Mouse (Mus musculus): ENCODE results near the gene Itm2c. TPM values are rescaled to one million over a fixed set of nuclear protein-coding genes. Genes with fewer than 3 reads are reported as not detected.

The Itm2c gene
- 99.5 and 107 TPM in 2 replicates for polyA plus RNA-seq (2014; fragmentation: Nextera tagmentation; extraction: Ambion mirVana)

DNA sequence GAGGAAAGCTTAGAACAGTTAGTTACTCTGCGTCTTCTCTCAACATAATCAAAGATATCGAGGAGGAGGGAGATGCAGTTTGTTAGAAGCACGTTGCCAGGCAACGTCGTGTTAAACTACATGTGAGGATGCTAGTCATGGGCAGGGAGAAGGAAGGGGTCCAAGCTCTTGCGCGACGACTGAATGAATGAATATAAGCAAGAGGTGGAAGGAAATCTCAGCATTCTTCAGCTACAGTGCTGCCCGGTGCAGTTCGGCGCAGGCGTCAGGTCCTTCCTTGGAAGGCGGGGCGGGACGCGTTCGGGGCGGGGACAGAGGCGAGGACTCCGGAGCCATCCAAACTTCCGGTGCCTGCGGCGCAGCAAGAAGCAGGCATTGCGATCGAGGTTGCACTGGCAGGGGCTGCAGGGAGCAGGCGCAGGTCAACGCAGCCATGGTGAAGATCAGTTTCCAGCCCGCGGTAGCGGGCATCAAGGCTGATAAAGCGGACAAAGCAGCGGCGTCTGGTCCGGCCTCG, at the start of gene Itm2c:
TSS of gene Itm2c (plus strand) at position 51 of the 517 bp plus-strand sequence.
- Histone ChIP-seq H3K9ac (peak within 1 kb of the TSS; percentile 76), H3K4me2 (peak within 1 kb of the TSS; percentile 88), H3K27me3 (ENCODE audit: insufficient read depth, low read length) (no peaks in the 10 kb centered on the region), H3K4me3 (ENCODE audit: low read depth, low read length) (peak within 1 kb of the TSS; percentile 81), H3K27ac (ENCODE audit: low read depth) (peak within 1 kb of the TSS; percentile 88), H3K4me1 (ENCODE audit: insufficient read depth) (peaks cover 32% of the 10 kb centered on the region), H3K9me3 (ENCODE audit: low read depth, low read length) (no peaks in the 10 kb centered on the region), H3K36me3 (ENCODE audit: insufficient read depth) (no peaks in the 10 kb centered on the region)
- peak; percentile 89 for ATAC-seq (ENCODE audit: insufficient read depth)
- WGBS: under 1% methylated on average over 35 of the region's 35 CpGs
- TF ChIP-seq CTCF (IDR thresholded peaks at IDR 0.05; ENCODE audit: low read depth): no peak
- peak; percentile 91 for DNase-seq

DNA sequence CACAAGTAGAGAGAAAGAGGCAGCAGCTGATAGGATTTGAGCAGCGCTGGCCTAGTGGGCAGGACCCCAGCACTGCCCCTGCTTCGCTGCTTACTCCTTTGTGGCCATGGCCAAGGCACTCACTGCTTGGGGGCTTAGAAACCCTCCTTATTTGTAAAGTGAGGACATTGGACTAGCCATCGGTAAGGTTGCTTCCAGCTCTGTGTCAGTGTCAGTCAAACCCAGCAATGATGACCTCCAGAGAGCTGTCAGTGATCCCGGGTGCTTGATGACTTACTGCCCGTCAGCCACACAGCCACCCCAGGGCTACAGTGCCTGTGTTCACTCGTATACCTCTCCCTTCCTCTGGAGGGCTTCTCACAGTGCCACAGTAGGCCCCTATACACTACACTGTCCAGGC, 49.1 kb upstream of the Itm2c start:
- Histone ChIP-seq H3K27me3 (ENCODE audit: insufficient read depth, low read length) (no peaks in the 10 kb centered on the region), H3K36me3 (ENCODE audit: insufficient read depth) (peaks cover 54% of the 10 kb centered on the region), H3K27ac (ENCODE audit: low read depth) (no peak overlapping the region), H3K4me2 (no peak overlapping the region), H3K4me3 (ENCODE audit: low read depth, low read length) (no peak overlapping the region), H3K4me1 (ENCODE audit: insufficient read depth) (no peaks in the 10 kb centered on the region), H3K9me3 (ENCODE audit: low read depth, low read length) (no peaks in the 10 kb centered on the region), H3K9ac (no peak overlapping the region)
- DNase-seq (no peak), ATAC-seq (ENCODE audit: insufficient read depth) (no peak)
- 83% methylated on average over 6 of the region's 6 CpGs for WGBS
- no peak for TF ChIP-seq CTCF (IDR thresholded peaks at IDR 0.05; ENCODE audit: low read depth)

DNA sequence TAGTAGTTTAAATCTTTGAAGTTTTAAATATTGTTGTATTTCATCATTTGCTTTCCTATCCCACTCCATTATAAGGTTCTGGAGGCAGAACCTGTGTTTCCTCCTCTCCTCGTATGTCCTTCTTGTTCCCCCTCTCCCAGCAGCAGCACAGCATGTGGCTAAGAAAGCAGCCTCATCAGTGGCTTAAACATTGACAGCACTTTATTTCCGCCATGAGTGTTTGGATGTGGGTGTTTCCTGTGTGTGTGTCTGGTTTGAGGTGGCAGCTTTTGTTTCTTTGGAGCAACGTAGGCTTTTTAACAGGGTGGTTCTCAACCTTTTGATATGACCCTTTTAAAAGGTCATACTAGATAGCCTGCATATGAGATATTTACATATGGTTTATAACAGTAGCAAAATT, 48.6 kb upstream of the Itm2c start:
- Histone ChIP-seq H3K9me3 (ENCODE audit: low read depth, low read length) (no peaks in the 10 kb centered on the region), H3K4me3 (ENCODE audit: low read depth, low read length) (no peak overlapping the region), H3K4me2 (no peak overlapping the region), H3K9ac (no peak overlapping the region), H3K27me3 (ENCODE audit: insufficient read depth, low read length) (no peaks in the 10 kb centered on the region), H3K4me1 (ENCODE audit: insufficient read depth) (no peaks in the 10 kb centered on the region), H3K36me3 (ENCODE audit: insufficient read depth) (peaks cover 56% of the 10 kb centered on the region), H3K27ac (ENCODE audit: low read depth) (no peak overlapping the region)
- DNase-seq: no peak
- 68% methylated on average over 3 of the region's 3 CpGs for WGBS
- TF ChIP-seq CTCF (IDR thresholded peaks at IDR 0.05; ENCODE audit: low read depth): no peak
- ATAC-seq (ENCODE audit: insufficient read depth): no peak

DNA sequence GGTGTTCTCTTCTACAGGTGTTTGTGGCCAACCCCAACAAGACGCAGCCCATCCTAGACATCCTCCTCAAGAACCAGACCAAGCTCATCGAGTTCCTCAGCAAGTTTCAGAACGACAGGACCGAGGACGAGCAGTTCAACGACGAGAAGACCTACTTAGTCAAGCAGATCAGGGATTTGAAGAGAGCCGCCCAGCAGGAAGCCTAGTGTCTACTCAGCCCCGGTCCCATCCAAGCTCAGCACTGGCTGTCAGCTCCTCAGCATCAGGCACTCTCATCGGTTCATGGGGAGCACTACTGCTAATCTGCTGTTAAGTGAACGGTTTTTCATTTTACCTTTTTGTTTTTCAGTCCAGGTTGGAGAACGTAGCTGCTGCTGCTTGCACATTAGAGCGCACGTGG, 45.1 kb upstream of the Itm2c start:
- no peak overlapping the region for H3K9ac ChIP-seq
- no peak for DNase-seq
- ATAC-seq (ENCODE audit: insufficient read depth): no peak
- no peak for TF ChIP-seq CTCF (IDR thresholded peaks at IDR 0.05; ENCODE audit: low read depth)
- H3K9me3 ChIP-seq (ENCODE audit: low read depth, low read length): no peaks in the 10 kb centered on the region
- peaks cover 45% of the 10 kb centered on the region for H3K36me3 ChIP-seq (ENCODE audit: insufficient read depth)
- H3K27me3 ChIP-seq (ENCODE audit: insufficient read depth, low read length): no peaks in the 10 kb centered on the region
- H3K4me2 ChIP-seq: no peak overlapping the region
- WGBS: 92% methylated on average over 14 of the region's 14 CpGs
- H3K4me1 ChIP-seq (ENCODE audit: insufficient read depth): no peaks in the 10 kb centered on the region
- H3K27ac ChIP-seq (ENCODE audit: low read depth): no peak overlapping the region
- H3K4me3 ChIP-seq (ENCODE audit: low read depth, low read length): no peak overlapping the region

GRCm38 (mm10) chr1:85850851-85851250, 43.2 kb upstream of the Itm2c start:
- H3K9ac ChIP-seq: no peak overlapping the region
- no peak for TF ChIP-seq CTCF (IDR thresholded peaks at IDR 0.05; ENCODE audit: low read depth)
- H3K36me3 ChIP-seq (ENCODE audit: insufficient read depth): peaks cover 36% of the 10 kb centered on the region
- H3K4me1 ChIP-seq (ENCODE audit: insufficient read depth): no peaks in the 10 kb centered on the region
- ATAC-seq (ENCODE audit: insufficient read depth) (no peak), DNase-seq (no peak)
- H3K9me3 ChIP-seq (ENCODE audit: low read depth, low read length): no peaks in the 10 kb centered on the region
- no peak overlapping the region for H3K4me2 ChIP-seq
- 77% methylated on average over 5 of the region's 5 CpGs for WGBS
- no peak overlapping the region for H3K27ac ChIP-seq (ENCODE audit: low read depth)
- H3K4me3 ChIP-seq (ENCODE audit: low read depth, low read length): no peak overlapping the region
- no peaks in the 10 kb centered on the region for H3K27me3 ChIP-seq (ENCODE audit: insufficient read depth, low read length)

DNA sequence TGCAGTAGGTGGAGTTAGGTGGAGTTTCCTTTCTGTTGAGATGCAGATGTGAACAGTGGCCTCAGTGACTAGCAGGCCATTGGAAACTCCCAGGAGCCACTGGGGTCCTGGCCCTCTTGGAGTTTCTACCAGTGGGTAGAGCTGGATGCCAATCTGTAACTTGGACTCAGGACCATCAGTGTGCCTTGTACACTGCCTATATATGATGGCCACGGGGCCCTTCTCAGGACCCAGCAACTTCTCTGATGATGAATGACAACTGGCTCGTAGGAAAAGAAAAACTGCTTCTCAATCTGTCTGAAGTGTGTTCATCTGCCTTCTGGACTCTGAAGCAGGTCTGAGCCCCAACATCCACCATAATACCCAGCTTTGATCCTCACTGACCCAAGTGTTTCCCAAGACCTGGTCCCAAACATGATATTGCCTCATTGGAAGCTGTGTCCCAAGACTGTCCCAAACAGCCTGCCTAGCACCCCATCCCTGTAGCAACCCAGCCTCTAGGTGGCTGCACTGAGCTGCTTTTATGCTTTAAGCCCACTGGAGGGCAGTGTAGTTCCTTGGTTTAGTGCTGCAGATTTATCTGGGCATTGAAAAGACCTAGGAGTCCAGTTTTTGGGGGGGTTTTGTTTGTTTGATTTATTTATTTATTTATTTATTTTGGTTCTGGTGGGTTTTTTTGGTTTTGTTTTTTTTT, 40.9 kb upstream of the Itm2c start:
- no peaks in the 10 kb centered on the region for H3K9me3 ChIP-seq (ENCODE audit: low read depth, low read length)
- H3K4me2 ChIP-seq: no peak overlapping the region
- 71% methylated on average over 2 of the region's 2 CpGs for WGBS
- TF ChIP-seq CTCF (IDR thresholded peaks at IDR 0.05; ENCODE audit: low read depth): peak; percentile 99
- ATAC-seq (ENCODE audit: insufficient read depth) (peak; percentile 67; the same call in 1 of the 2 replicates), DNase-seq (peak; percentile 92)
- no peak overlapping the region for H3K27ac ChIP-seq (ENCODE audit: low read depth)
- H3K4me1 ChIP-seq (ENCODE audit: insufficient read depth): no peaks in the 10 kb centered on the region
- H3K9ac ChIP-seq: no peak overlapping the region
- H3K27me3 ChIP-seq (ENCODE audit: insufficient read depth, low read length): no peaks in the 10 kb centered on the region
- no peak overlapping the region for H3K4me3 ChIP-seq (ENCODE audit: low read depth, low read length)
- H3K36me3 ChIP-seq (ENCODE audit: insufficient read depth): peaks cover 25% of the 10 kb centered on the region

- Histone ChIP-seq H3K9ac (no peak overlapping the region), H3K4me3 (ENCODE audit: low read depth, low read length) (no peak overlapping the region), H3K27me3 (ENCODE audit: insufficient read depth, low read length) (no peaks in the 10 kb centered on the region), H3K9me3 (ENCODE audit: low read depth, low read length) (no peaks in the 10 kb centered on the region), H3K4me1 (ENCODE audit: insufficient read depth) (no peaks in the 10 kb centered on the region), H3K4me2 (no peak overlapping the region), H3K27ac (ENCODE audit: low read depth) (no peak overlapping the region), H3K36me3 (ENCODE audit: insufficient read depth) (peaks cover 17% of the 10 kb centered on the region)
- no peak for ATAC-seq (ENCODE audit: insufficient read depth)
- TF ChIP-seq CTCF (IDR thresholded peaks at IDR 0.05; ENCODE audit: low read depth): no peak
- WGBS: 91% methylated on average over 2 of the region's 2 CpGs
- DNase-seq: no peak
These were observed 40.2 kb upstream of the Itm2c start for GRCm38 (mm10) chr1:85853865-85854264.
